Mouse (Mus musculus) limb, embryonic 11.5 days (tissue): ENCODE measurements around the gene Hipk1. TPM values are rescaled to one million over a fixed set of nuclear protein-coding genes. Genes with fewer than 3 reads are reported as not detected.
A peak's percentile ranks its signal among the peaks of the same experiment; 100 is the strongest.
"Not testable (repeated sequence)": the region's sequence is repeated elsewhere in the genome, so short reads cannot be mapped to it uniquely, and the experiment has no call there.

ENCODE experiments used
- ATAC-seq: fragments of 200-750 bp; cut with Nextera tagmentation; 2 replicates; pipeline ENCODE4 v1.8.0; 2017; ENCODE audit warnings: low read depth; ENCODE audit not compliant: insufficient number of reproducible peaks, low FRiP score, low TSS enrichment
- DNase-seq: peaks from one replicate; pipeline ENCODE4 v3.0.0-alpha.2; 2015; ENCODE audit warnings: low spot score
- H3K27ac ChIP-seq: fragments of 300-500 bp; sonication (generic); replicated peaks from 2 replicates; pipeline ENCODE4 v1.5.1; 2014; ENCODE audit warnings: low read depth, mild to moderate bottlenecking, low read length
- H3K27me3 ChIP-seq: fragments of 300-500 bp; sonication (generic); 2 replicates; pipeline ENCODE4 v1.6.1; 2014; ENCODE audit warnings: mild to moderate bottlenecking, low read length, mixed read lengths; ENCODE audit not compliant: control insufficient read depth, insufficient read depth
- H3K36me3 ChIP-seq: fragments of 300-500 bp; sonication (generic); 2 replicates; pipeline ENCODE4 v1.6.1; 2014; ENCODE audit warnings: mild to moderate bottlenecking, low read length, moderate library complexity, mixed read lengths; ENCODE audit not compliant: control insufficient read depth, insufficient read depth
- H3K4me1 ChIP-seq: fragments of 300-500 bp; sonication (generic); 2 replicates; pipeline ENCODE4 v1.6.1; 2014; ENCODE audit warnings: low read length, mixed read lengths; ENCODE audit not compliant: control insufficient read depth, insufficient read depth
- H3K4me2 ChIP-seq: fragments of 300-500 bp; sonication (generic); 2 replicates; pipeline ENCODE4 v1.6.1; 2014; ENCODE audit warnings: low read depth, mild to moderate bottlenecking, moderate library complexity; ENCODE audit not compliant: severe bottlenecking
- H3K4me3 ChIP-seq: fragments of 300-500 bp; sonication (generic); 2 replicates; pipeline ENCODE4 v1.5.1; 2014; ENCODE audit warnings: low read depth, low read length
- H3K9ac ChIP-seq: fragments of 300-500 bp; sonication (generic); 2 replicates; pipeline ENCODE4 v1.6.1; 2014; ENCODE audit warnings: mild to moderate bottlenecking, low read length
- H3K9me3 ChIP-seq: fragments of 300-500 bp; sonication (generic); 2 replicates; pipeline ENCODE4 v1.6.1; 2016; ENCODE audit warnings: low read length; ENCODE audit not compliant: control insufficient read depth
- WGBS: fragments of 180-500 bp; shearing (Covaris S2); extraction: QIAGEN DNeasy Blood & Tissue Kit; methylation state at CpG from one replicate; pipeline ENCODE4 v1.1.7; 2014; 5-methylcytosine and 5-hydroxymethylcytosine counted together
- polyA plus RNA-seq: library from polyadenylated mRNA; unstranded; fragments of >200 nt; fragmentation: Nextera tagmentation; extraction: Ambion mirVana; gene quantifications from 2 replicates; pipeline ENCODE4 v1.2.1, GENCODE M21; 2014

Gene Hipk1
- polyA plus RNA-seq, 1 experiment from 2014 or later, result 13.4 TPM

GRCm38 (mm10) chr3:103805671-103806070, 14.3 kb upstream of the Hipk1 start:
- no peak for DNase-seq
- peaks cover 8% of the 10 kb centered on the region for H3K36me3 ChIP-seq

DNA sequence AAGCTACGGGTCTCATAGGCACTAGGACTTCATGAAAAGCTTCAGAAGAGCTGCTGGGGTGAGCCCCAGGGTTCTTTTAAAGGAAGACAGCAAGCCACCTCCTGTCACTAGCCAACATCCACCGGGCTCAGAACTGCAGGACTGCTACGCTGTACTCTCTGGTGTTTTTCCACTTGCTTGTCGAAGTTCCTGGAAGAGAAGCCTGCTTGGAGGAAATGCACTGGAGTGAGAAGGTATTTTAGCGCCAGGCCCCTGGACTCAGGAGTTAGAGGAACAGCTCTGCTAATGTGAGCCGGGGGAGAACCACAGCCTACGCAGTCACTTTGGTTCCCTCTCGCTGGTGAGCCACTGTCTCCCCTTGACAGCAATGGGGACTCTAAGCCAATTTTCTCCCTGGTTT, 11.5 kb upstream of the Hipk1 start:
- ATAC-seq, result no peak
- no peak overlapping the region for H3K4me2 ChIP-seq
- H3K27ac ChIP-seq, result no peak overlapping the region
- H3K9me3 ChIP-seq, result no peaks in the 10 kb centered on the region
- H3K4me1 ChIP-seq, result no peaks in the 10 kb centered on the region
- no peaks in the 10 kb centered on the region for H3K27me3 ChIP-seq
- peaks cover 8% of the 10 kb centered on the region for H3K36me3 ChIP-seq
- H3K4me3 ChIP-seq, result no peak overlapping the region
- WGBS, result 94% methylated on average over 8 of the region's 8 CpGs
- H3K9ac ChIP-seq, result no peak overlapping the region
- no peak for DNase-seq

More at GRCm38 (mm10) chr3:103805671-103806070, 14.3 kb upstream of the Hipk1 start:
- Histone ChIP-seq H3K4me3 (no peak overlapping the region), H3K27ac (no peak overlapping the region), H3K4me1 (no peaks in the 10 kb centered on the region), H3K9ac (no peak overlapping the region), H3K9me3 (no peaks in the 10 kb centered on the region), H3K27me3 (no peaks in the 10 kb centered on the region), H3K4me2 (no peak overlapping the region)
- WGBS, result 90% methylated on average over 1 of the region's 1 CpGs
- no peak for ATAC-seq

GRCm38 (mm10) chr3:103801631-103802531, 10.5 kb upstream of the Hipk1 start:
- H3K4me1 ChIP-seq, result no peaks in the 10 kb centered on the region
- no peak overlapping the region for H3K4me2 ChIP-seq
- 85% methylated on average over 10 of the region's 10 CpGs for WGBS
- H3K9me3 ChIP-seq, result no peaks in the 10 kb centered on the region
- H3K27me3 ChIP-seq, result no peaks in the 10 kb centered on the region
- ATAC-seq (no peak), DNase-seq (no peak)
- H3K4me3 ChIP-seq, result no peak overlapping the region
- peaks cover 8% of the 10 kb centered on the region for H3K36me3 ChIP-seq
- no peak overlapping the region for H3K9ac ChIP-seq
- no peak overlapping the region for H3K27ac ChIP-seq

DNA sequence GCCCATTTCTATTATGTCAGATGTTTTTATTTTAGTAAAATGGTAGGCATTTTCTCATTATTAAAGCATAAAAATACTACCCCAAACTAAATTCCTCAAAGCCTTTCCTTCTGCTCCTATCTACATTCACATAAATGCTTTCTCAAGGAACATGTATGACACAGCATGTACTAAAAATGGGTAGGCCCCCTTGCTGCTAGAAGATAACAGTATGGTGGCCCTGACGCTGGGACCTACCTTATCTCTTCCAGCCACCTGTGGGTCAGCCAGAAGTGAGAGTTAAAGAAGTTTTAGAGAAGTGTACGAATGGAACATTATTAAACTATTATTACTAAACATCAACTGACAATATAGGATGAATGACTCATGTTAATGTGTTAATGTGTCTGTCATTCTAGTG, 8.1 kb upstream of the Hipk1 start:
- no peaks in the 10 kb centered on the region for H3K27me3 ChIP-seq
- H3K9me3 ChIP-seq, result no peaks in the 10 kb centered on the region
- no peak overlapping the region for H3K4me3 ChIP-seq
- no peak for DNase-seq
- H3K9ac ChIP-seq, result no peak overlapping the region
- no peak for ATAC-seq
- H3K36me3 ChIP-seq, result peaks cover 8% of the 10 kb centered on the region
- 83% methylated on average over 2 of the region's 2 CpGs for WGBS
- no peaks in the 10 kb centered on the region for H3K4me1 ChIP-seq
- no peak overlapping the region for H3K27ac ChIP-seq
- H3K4me2 ChIP-seq, result no peak overlapping the region

GRCm38 (mm10) chr3:103796389-103796788, 5.0 kb upstream of the Hipk1 start:
- DNase-seq (no peak), ATAC-seq (no peak)

GRCm38 (mm10) chr3:103792566-103792965, 1.2 kb upstream of the Hipk1 start:
- no peak overlapping the region for H3K9ac ChIP-seq
- no peak overlapping the region for H3K27ac ChIP-seq
- H3K4me1 ChIP-seq, result 0 out of 2 replicates have a peak, but pooled peaks cover 2% of the 10 kb centered on the region
- ATAC-seq (no peak), DNase-seq (no peak)
- no peaks in the 10 kb centered on the region for H3K9me3 ChIP-seq
- 74% methylated on average over 1 of the region's 1 CpGs for WGBS
- H3K4me3 ChIP-seq, result no peak overlapping the region
- H3K27me3 ChIP-seq, result no peaks in the 10 kb centered on the region
- H3K36me3 ChIP-seq, result no peaks in the 10 kb centered on the region
- no peak overlapping the region for H3K4me2 ChIP-seq

More at GRCm38 (mm10) chr3:103796389-103796788, 5.0 kb upstream of the Hipk1 start:
- Histone ChIP-seq H3K4me2 (no peak overlapping the region), H3K36me3 (no peaks in the 10 kb centered on the region; the same call in 1 of the 2 replicates), H3K27ac (no peak overlapping the region), H3K4me1 (no peaks in the 10 kb centered on the region), H3K27me3 (no peaks in the 10 kb centered on the region), H3K9me3 (no peaks in the 10 kb centered on the region), H3K9ac (no peak overlapping the region), H3K4me3 (no peak overlapping the region)
- WGBS, result 57% methylated on average over 2 of the region's 2 CpGs

- H3K27ac ChIP-seq, DNase-seq, H3K27me3 ChIP-seq, H3K9ac ChIP-seq, H3K9me3 ChIP-seq, H3K4me1 ChIP-seq, H3K36me3 ChIP-seq, H3K4me2 ChIP-seq, ATAC-seq: not testable (repeated sequence)
- peak overlapping the region; percentile 74 for H3K4me3 ChIP-seq
- WGBS, result 79% methylated on average over 5 of the region's 5 CpGs
These were observed 696 bp upstream of the Hipk1 start for GRCm38 (mm10) chr3:103792111-103792406.

GRCm38 (mm10) chr3:103790346-103791145, 817 bp downstream of the Hipk1 start:
- Histone ChIP-seq H3K27me3 (no peaks in the 10 kb centered on the region), H3K9ac (peak overlapping the region; percentile 81), H3K4me1 (0 out of 2 replicates have a peak, but pooled peaks cover 2% of the 10 kb centered on the region), H3K27ac (0 out of 2 replicates have a peak overlapping the region, but pooled peaks have one; percentile 22), H3K4me3 (peak overlapping the region; percentile 74), H3K4me2 (peak overlapping the region; percentile 73), H3K9me3 (no peaks in the 10 kb centered on the region), H3K36me3 (no peaks in the 10 kb centered on the region)
- WGBS, result under 1% methylated on average over 53 of the region's 61 CpGs
- ATAC-seq, result peak; percentile 85
- DNase-seq, result peak; percentile 69
